Mouse (Mus musculus): Measurements from ENCODE around the gene Chchd3.
A peak's percentile ranks its signal among the peaks of the same experiment; 100 is the strongest.

Chchd3 gene

DNA sequence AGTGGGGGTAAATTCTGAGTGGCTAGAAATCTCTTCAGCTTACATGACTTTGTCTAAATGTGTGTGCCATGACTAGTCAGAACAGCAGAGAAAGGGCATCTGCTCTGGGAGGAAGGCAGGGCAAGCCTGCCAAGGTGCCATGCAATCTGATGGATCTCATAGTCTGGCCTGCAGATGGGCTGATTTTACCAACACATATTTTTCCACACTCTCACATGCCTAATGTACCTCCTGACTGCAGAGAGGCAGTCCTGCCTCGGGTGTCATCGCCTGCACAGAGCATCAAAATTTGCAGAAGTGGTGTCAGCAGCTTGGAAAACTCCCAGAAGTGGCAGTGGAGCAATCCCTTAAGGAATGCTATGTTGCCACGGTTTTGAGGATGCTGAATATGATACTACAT, 55.5 kb downstream of the Chchd3 start:
- DNase-seq (ENCODE audit: low spot score in 2 of 2), result no peak

DNA sequence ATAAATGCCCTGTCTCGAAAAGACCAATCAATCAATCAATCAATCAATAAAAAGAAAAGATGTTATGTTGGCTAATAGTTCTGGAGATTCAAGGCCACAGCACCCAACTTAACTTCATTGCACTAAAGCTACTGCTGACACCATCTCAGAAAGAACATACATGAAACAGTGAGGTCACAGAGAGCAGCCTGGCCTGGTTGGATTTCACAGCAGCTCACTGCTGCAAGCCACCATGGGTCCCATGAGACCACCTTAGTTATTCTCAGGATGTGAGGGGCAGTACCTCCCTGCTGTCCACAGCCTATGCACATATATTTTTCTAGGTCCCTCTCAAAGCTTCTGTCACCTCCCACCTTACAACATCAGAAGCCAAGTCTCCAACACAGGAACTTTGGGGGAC, 57.1 kb downstream of the Chchd3 start:
- no peak for DNase-seq (ENCODE audit: low spot score in 2 of 2)

DNA sequence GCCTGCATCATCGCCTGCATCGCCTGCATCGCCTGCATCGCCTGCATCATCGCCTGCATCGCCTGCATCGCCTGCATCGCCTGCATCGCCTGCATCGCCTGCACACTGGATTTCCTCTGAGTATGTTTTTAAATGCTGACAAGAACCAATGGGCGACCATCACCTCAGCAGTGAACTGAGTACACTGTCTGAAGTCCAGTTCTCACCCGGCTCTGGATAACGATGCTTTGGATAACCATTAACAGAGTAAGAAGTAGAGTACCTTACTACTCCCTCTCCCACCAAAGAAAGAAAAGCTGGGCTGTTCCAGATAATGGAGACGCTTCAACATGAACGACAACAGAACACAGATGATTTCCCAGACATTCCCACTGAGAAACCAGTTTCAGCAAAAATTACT, 58.8 kb downstream of the Chchd3 start:
- no peak for DNase-seq (ENCODE audit: low spot score in 2 of 2)

DNA sequence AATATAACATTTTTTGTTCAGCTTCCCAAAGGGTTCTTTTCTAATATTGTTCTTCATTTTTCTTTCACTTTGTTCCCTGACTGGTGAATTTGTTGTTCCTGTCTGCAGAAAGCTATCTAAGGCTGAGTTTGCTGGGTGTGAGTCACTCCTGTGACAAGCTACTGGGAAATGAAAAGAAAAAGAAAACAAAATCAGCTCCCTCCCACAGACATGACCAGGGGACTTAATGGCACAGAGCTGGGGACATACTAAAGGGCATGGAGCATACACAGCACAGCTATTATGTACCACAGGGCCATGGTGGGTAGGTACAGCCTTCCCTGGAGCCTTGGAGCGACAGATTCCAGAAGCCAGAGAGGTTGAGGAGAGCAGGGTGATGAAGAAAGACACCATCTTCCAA, 63.5 kb downstream of the Chchd3 start:
- DNase-seq (ENCODE audit: low spot score in 2 of 2), result peak; percentile 15 to 17

DNA sequence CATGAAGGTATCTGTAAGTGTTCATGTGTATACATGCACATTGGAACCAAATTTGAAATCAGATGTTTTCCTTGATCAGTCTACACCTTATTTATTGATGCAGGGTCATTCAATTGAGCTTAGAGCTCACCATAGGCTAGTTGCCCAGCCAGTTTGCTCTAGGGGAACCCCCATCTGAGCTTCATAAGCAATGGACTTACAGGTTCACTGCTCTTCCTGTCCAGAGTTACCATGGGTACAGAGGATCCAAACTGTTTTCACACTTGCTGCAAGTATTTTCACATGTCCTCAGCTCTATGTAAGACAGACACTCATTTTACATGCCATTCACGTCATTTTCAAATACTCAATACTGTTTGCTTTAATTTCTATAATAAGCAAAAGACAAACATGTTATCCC, 66.2 kb downstream of the Chchd3 start:
- no peak for DNase-seq (ENCODE audit: low spot score in 2 of 2)

DNA sequence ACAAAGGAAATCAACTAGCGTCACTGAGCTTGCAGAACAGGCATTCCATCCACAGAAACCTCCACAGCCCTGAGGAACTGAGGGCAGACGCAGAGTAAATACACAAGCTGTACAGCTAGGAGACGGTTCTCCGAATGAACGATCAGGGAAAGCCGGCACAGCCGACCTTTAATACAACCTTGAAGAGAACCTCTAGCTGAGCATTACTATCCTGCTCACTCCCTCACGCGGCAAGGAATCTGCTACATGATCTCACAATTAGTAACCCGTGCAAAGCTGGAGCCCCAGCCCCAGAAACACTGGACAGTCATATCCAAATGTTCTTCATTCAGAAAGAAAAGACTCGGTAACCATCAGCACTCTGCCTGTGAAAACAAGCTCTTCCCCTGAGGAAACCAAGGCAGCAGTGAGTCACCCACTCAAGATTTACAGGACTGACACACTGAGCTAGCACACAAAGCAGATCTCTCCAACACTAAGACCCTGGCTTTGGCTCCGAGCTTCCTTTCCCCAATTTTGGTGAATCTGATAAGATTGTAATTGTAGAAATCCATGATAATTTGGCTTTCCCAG, 69.9 kb downstream of the Chchd3 start:
- no peak for DNase-seq (ENCODE audit: low spot score in 2 of 2)

DNA sequence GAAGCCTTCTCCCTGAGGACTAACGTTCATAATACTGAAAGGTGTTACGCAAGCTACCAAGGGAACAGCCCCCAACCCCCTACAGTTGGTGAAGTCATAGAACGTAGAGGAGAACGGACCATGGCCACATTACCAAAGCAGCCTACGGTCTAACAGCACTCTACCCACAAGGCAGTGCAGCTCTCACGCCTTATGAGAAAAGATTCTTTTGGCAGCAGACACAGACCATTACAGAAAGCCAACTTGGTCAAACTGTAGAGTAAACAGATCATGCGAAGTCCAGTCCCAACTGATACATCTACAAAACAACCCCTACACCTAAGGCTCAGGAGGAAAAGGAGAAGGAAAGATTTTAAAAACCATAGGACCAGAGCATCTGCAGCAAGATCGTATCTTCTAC, 71.5 kb downstream of the Chchd3 start:
- DNase-seq (ENCODE audit: low spot score in 2 of 2), result no peak

DNA sequence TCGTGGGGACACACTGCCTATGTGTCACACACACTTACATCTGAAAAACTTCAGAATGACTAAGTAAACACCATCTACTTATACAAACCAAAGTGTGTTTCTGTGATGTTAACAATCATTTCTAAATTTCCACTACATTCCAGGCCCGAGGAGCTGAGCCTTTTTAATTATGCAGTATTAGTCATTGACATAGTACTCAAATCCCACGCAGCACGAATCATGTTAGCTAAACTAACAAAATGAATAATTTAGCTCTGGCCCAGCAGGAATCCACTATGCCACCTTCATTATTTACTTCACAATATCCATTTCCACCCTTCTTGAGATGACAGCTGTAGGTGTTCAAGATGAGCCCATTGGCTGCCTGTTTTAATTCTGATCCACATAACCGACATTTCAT, 76.2 kb downstream of the Chchd3 start:
- no peak for DNase-seq (ENCODE audit: low spot score in 2 of 2)

DNA sequence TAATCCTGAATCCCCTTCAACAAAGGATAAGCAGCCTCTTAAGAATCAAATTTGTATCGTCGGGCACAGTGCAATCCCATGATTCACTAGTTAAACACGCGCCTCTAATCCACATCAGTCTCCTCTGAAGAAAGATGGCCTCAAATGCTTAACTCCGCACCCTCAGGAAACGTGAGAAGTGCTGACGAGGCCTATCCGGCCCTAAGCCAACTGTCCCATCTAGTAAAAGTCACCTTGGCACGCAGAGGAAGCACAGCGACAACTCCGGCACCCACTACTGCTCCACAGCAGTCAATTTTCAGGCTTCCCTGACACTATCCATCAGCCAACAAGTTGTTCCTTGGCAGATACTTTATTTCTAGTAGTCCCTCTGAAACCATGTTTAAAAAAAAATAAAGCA, 78.8 kb downstream of the Chchd3 start:
- peak in 1 of 2 experiments; percentile 20 for DNase-seq (ENCODE audit: low spot score in 2 of 2)

DNA sequence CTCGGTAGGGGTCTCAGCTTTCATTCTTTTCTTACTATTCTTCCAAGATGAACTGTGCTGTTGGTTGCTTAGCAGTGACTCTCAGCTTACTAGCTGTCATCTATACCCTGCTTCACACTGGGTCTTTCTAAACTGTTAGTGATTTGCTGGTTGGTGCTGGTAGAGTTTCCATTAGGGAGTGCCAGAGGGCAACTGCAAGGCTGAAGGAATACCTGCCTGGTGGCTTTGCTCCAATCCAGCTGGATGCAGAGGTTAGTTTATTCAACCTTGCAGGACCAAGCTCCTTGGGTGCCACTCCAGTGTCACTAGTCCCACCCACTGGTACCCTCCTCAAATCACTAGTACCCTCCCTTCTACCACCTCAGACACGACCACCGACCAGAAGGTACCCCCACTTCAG, 81.2 kb downstream of the Chchd3 start:
- no peak for DNase-seq (ENCODE audit: low spot score in 2 of 2)

DNA sequence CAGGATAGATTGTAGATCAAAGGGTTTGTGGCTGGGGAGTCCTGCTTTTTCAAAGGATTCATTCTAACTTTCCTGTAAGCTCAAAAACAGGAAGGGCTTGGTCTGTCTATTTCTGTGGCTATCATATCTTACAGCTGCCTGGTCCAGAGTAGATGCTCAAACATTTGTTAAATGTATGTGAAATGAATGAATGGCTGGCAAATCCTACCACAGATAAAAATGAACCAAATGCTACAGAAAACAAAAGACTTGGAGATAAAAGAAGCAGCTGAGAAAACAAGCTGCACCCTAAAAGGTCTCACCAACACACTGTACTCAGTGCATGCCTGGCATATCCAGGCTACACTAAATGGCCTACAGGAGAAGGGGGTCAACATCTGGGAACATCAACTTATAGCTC, 88.1 kb downstream of the Chchd3 start:
- no peak for DNase-seq (ENCODE audit: low spot score in 2 of 2)

DNA sequence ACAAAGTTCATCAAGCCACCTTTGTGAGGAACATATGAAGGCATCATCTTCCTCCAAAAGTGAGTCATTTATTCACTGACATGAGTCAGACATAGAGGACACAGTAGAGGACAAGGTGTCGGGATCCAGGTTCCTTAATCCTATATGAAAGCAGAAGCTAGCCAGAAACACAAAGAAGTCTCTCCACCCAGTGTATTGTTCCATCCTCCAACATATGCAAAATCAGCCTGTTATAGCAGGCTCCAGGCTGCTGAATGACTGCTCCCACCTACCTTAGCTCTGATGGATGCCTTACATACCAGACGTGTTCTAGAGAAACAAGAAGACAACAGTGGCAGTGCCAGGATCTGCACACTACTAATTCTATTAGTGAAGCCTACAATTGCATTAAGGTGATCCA, 91.1 kb downstream of the Chchd3 start:
- no peak for DNase-seq (ENCODE audit: low spot score in 2 of 2)

DNA sequence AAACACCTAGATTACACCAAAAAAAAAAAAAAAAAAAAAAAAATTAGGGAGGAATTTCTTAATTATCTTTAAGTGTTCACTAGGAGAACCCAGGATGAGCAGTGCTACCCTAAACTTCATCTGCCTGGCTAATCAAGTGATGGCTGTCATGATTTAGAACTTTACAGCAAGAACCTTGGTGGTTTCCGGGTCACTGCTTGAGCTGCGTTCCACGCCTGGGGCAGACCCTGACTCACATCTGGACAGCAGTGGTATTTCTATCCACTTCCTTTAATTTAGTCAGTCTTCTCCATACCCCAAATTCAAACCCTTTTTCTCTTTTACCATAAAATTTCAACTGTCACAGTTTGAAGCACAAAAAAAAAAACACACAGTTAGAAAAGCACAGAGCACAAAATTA, 98.0 kb downstream of the Chchd3 start:
- no peak for DNase-seq (ENCODE audit: low spot score in 2 of 2)

DNA sequence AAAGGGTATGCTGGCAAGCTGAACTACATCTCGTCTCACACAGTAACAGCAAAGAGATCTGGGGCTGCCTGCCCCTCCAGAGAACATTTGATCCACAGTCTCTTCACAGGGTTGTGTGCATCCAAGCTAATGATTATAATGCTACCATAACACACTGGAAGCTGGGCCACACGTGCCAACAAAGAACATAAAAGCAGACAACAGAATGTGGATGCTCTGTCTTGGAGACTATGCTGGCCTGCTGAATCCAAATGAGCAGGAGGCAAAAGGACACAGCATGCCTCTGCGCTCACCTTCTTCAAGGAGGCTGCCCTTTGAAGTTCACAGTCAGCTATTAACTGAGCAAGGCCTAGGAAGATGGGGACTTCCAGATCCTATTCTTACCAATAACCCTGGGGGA, 98.6 kb downstream of the Chchd3 start:
- DNase-seq (ENCODE audit: low spot score in 2 of 2), result no peak

DNA sequence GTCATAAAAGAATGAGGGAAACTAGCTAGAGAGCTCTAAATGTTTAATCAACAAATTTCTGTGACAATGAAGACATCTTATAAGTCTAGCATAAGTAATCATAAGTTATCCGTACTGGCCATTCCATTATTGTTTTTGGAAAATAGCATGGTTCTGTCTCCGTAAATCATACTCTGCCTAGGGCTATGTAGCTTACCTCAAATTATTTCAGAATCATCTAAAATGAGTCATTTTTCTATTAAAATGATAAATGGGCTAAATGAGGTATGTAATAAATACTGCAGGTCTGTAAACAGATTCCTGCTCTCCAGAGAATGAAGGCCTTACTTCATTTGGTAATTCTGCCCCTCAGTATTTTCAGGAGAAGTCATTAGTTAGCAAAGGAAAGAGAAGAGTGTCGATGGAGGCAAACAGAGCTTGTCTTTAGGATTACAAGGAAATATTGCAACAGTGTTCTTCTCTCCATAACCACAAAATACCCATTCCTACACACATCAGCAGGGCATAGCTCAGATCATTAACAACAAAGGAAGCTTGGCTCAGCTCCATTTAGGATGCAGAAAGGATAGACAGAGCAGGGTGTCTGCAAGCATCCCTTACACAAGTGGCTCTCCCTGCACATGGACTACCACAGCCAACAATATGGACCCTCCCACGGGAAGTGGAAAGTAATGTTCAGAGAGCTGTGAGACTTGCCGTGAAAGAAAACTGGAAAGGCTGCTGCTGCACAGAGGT, 100.1 kb downstream of the Chchd3 start:
- no peak for DNase-seq (ENCODE audit: low spot score in 2 of 2)

DNA sequence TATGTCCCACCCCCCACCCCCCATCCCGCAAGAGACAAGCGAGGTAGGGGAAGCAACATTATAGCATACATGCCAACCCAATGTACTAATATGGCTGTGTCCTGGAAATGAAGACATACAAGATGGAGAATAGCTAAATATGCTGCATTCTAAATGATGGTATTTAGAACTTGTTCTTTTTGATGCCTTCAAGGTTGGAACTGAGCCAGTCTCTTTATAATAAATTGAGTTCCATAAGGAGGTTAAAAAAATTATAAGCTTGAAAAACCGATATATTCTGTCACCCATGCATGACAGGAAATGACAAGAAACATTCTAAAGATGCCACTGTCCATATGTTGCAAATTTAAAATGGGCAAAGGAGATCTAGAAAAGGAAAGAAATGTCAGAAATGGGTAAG, 104.6 kb downstream of the Chchd3 start:
- DNase-seq (ENCODE audit: low spot score in 2 of 2), result no peak

DNA sequence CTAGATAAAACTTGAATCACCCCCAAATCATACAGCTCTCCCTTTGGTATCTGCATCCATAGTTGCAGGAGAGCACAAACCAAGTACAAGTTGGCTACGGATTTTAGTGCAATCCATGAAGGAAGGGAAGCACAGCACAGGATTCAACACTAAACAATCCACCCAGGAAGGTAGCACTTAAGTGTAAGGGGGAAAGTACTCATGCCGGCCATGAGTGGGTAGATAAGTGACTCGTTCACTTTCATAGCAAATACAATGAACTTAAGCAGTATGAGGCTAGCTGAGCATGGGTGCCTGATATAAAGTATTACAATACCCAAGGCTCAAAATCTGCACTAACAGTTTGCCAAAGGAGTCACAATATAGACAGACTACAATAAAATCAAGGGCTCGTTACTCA, 109.1 kb downstream of the Chchd3 start:
- DNase-seq (ENCODE audit: low spot score in 2 of 2), result no peak

DNA sequence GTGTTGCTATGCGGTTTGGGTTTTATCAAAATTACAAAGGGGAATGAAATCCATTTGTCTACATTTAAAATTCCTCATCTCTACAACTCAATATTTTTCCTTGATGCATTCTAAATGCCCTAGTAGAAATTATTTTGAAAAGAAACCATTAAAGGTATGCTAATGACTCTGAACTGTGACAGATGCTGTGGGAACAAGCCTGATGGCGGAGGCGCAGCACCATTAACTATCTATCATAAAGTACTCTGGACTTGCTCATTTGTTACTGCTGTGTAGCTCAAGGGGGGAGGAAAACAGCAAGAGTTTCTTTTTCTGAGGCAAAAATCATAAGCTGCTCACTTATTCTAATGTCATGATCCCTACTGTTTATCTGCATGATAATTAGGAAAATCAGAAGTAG, 110.4 kb downstream of the Chchd3 start:
- DNase-seq (ENCODE audit: low spot score in 2 of 2), result no peak

DNA sequence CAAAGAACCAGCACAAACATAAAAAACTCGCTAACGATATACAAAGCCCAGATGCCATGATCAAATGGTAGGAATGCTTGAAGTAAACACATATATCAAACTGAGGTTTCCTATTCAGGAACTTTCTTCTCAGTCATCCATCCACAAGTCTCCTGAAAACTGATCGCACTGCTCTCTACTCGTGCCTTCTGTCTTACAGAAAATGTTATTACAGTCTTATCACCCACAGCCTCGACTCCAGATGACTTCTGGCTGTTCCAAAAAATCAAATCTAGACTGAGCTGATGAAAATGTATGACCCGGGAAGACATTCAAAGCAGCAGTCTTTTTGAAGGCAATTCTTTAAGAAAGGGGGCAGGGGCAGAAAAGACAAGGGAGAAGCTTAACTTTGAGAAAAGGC, 112.8 kb downstream of the Chchd3 start:
- DNase-seq (ENCODE audit: low spot score in 2 of 2), result no peak

DNA sequence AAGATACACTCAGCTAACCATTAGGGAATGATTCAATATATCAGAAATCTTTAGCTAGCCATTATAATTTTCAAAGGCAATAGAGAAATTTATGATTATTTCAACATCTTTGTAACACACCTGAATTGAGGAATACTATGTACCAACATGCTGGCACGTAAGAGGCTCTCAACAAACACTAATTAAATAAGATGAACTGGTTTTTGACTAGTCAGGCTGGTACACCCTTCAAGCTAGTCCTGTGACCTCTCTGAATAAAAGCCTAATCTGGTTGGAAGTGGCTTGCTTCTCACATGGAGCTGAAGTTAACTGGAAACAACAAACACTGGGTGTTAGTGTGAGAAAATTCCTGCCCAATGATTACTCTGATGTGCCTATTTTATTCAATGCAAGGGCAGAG, 115.1 kb downstream of the Chchd3 start:
- DNase-seq (ENCODE audit: low spot score in 2 of 2), result no peak

DNA sequence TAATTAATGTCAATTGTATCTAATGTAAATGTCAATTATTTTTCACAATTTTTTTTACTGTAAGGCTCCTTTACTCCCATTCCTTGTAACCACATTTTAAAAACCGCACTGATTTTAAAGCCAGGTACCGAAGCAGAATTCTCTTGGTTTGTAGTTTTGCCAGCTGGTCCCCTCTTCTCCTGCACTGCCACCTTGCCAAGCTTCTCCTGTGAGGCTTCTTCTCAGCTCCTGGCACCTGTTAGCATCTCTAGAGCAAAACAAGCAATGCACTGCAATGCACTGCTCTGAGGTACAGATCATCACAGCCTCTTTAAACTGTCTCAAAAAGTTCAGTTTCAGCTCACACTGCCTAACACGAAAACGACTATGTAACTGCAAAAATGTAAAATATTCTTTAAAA, 116.4 kb downstream of the Chchd3 start:
- no peak for DNase-seq (ENCODE audit: low spot score in 2 of 2)

DNA sequence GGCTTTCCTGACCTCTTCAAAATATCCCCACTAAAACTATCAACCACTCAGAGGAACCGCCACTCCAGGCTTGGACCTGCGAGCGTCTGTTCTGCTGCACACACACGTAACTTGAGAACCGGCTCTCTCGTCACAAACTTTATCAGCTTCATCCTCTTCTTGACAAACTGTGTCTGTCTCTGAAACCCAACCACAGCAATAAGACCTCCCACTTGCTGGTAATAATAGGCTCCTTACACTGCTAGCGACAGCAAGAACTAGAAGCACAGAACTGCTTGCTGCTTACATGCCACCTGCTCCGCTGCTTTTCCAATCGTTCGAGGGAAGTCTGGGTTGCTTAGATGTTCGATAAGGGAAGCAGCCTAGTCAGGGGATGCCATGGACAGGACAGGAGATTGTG, 119.8 kb downstream of the Chchd3 start:
- no peak for DNase-seq (ENCODE audit: low spot score in 2 of 2)

DNA sequence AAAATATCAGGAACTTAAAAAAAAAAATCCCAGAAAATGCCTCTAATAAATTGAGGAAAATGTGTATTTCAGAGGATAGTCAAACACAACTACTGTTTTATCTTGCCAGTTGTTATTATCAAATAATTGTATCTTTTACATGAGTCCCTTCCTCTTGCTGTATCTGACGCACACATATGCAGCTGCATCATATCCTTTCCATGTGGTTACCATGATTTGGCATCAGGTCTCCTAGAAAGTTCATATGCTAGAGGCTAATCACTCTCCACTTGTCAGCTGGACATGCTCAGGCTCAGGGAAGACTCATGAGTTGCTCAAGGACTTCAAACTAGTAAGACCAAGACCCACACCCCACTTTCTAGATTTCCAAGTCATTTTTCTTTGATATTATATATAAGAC, 122.4 kb downstream of the Chchd3 start:
- no peak for DNase-seq (ENCODE audit: low spot score in 2 of 2)

DNA sequence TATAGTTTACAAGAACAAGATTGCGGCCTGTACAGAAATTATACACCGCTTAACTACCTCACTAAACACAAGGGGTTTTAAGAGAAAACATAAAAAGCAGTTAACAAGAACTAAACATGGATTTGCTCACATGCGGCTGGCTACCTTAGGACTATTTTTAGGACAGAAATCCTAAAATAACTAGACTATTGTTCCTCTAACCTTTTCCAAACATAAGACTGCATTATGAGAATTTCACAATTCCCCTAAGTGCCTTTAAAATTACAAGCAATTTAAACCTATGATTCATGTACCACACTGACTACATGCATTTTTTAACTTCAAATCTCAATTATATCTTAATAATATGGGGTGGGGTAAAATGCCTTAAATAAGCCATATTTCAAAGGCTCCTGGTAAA, 123.3 kb downstream of the Chchd3 start:
- DNase-seq (ENCODE audit: low spot score in 2 of 2), result no peak

Measured in heart, adult 9 months (tissue).